Comparison of ENCODE assay signal across 21 mouse cellular contexts in the genomic region with DNA sequence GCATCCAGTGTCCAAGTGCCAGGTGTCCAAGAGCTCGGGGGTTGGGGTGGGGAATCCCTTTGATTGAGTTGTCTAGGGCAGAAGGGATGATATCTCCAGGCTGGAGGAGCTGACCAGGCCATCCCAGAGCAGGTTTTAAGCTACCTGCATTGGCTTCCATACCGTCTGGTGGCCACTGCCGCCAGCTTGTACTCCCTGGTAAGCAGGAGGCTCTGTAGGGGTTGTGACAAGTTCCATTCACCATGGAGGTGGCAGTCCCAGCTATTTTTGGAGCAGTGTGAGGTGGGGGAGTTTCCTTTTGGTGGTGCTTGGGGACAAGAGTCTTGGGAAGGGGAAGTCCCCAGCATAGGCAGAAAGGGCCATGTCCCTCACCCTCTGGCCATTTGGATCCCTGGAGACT. TPM values are rescaled to one million over a fixed set of nuclear protein-coding genes. Genes with fewer than 3 reads are reported as not detected.
A peak's percentile ranks its signal among the peaks of the same experiment; 100 is the strongest.
DNase-seq lines count a peak whose midpoint lies in the region; ATAC-seq lines count a peak whose summit lies in the region.
"Had no signal": no experiment of that assay in that cellular context is flagged by ENCODE, and none has a peak within 500 bp of the region (broad histone marks: within the 10 kb centered on the region; RNA-seq: fewer than 3 reads in every experiment).

No protein-coding gene starts in this region.

- WGBS in heart, embryonic 10.5 days: 42% methylated on average over 3 of the region's 3 CpGs
- 87% methylated on average over 3 of the region's 3 CpGs for WGBS in hindbrain, embryonic 10.5 days
- 92% methylated on average over 3 of the region's 3 CpGs for WGBS in hindbrain, embryonic 13.5 days
- WGBS in embryonic facial prominence, embryonic 10.5 days: 84% methylated on average over 3 of the region's 3 CpGs

- intact Hi-C loops in heart, postnatal 14 days (cut with DNase I): no loop called here

- no peak overlapping the region for H3K4me3 ChIP-seq in heart, embryonic 10.5 days
- H3K4me3 ChIP-seq in hindbrain, embryonic 10.5 days: no peak overlapping the region
- no peak overlapping the region for H3K4me3 ChIP-seq in hindbrain, embryonic 13.5 days
- H3K4me3 ChIP-seq in embryonic facial prominence, embryonic 10.5 days: no peak overlapping the region
- H3K4me3 ChIP-seq: embryonic facial prominence, embryonic 15.5 days; forebrain, embryonic 12.5 days; neural tube, embryonic 13.5 days had no signal

- no peak for ATAC-seq in hindbrain, embryonic 13.5 days (ENCODE audit: low FRiP score)
- ATAC-seq: hindbrain, postnatal 0 days; liver, postnatal 0 days had no signal

- H3K4me1 ChIP-seq in heart, embryonic 10.5 days: peaks cover 94% of the 10 kb centered on the region
- peaks cover 81% of the 10 kb centered on the region for H3K4me1 ChIP-seq in hindbrain, embryonic 10.5 days (replicated peaks)
- peaks cover 64% of the 10 kb centered on the region for H3K4me1 ChIP-seq in hindbrain, embryonic 13.5 days (replicated peaks)
- H3K4me1 ChIP-seq in embryonic facial prominence, embryonic 10.5 days: peaks cover 68% of the 10 kb centered on the region

- no peak overlapping the region for H3K4me2 ChIP-seq in hindbrain, embryonic 13.5 days
- H3K4me2 ChIP-seq: embryonic facial prominence, embryonic 15.5 days; forebrain, embryonic 12.5 days; midbrain, embryonic 11.5 days; neural tube, embryonic 13.5 days had no signal

- peak overlapping the region; percentile 85 for H3K27ac ChIP-seq in heart, embryonic 10.5 days
- peak overlapping the region; percentile 46 for H3K27ac ChIP-seq in hindbrain, embryonic 10.5 days
- H3K27ac ChIP-seq in hindbrain, embryonic 13.5 days: no peak overlapping the region
- H3K27ac ChIP-seq in embryonic facial prominence, embryonic 10.5 days (replicated peaks): peak overlapping the region; percentile 51
- H3K27ac ChIP-seq: embryonic facial prominence, embryonic 15.5 days; forebrain, embryonic 12.5 days; hindbrain, postnatal 0 days; neural tube, embryonic 13.5 days had no signal

- H3K9ac ChIP-seq in hindbrain, embryonic 13.5 days: no peak overlapping the region
- H3K9ac ChIP-seq: embryonic facial prominence, embryonic 15.5 days; forebrain, embryonic 12.5 days; liver, postnatal 0 days; neural tube, embryonic 13.5 days had no signal

- no peaks in the 10 kb centered on the region for H3K27me3 ChIP-seq in heart, embryonic 10.5 days (ENCODE audit: insufficient read depth, poor library complexity, severe bottlenecking)
- no peaks in the 10 kb centered on the region for H3K27me3 ChIP-seq in hindbrain, embryonic 10.5 days (ENCODE audit: insufficient read depth, poor library complexity, severe bottlenecking)
- 0 out of 2 replicates have a peak, but pooled peaks cover 3% of the 10 kb centered on the region for H3K27me3 ChIP-seq in hindbrain, embryonic 13.5 days
- no peaks in the 10 kb centered on the region for H3K27me3 ChIP-seq in embryonic facial prominence, embryonic 10.5 days (replicated peaks; ENCODE audit: low read depth, poor library complexity, severe bottlenecking)
- H3K27me3 ChIP-seq: embryonic facial prominence, embryonic 15.5 days; forebrain, embryonic 12.5 days; neural tube, embryonic 13.5 days had no signal

- DNase-seq in heart, embryonic 10.5 days (ENCODE audit: low spot score): no peak
- DNase-seq in heart, postnatal 14 days: no peak
- DNase-seq in hindbrain, embryonic 10.5 days (ENCODE audit: low spot score): no peak
- DNase-seq in cerebellum, adult 8-10 months: peak; percentile 55
- DNase-seq in embryonic facial prominence, embryonic 10.5 days (ENCODE audit: low spot score): no peak
- DNase-seq in layer of hippocampus, adult 11-12 months (ENCODE audit: low spot score): no peak
- no peak for DNase-seq in layer of hippocampus, postnatal 25 days (ENCODE audit: extremely low spot score in 1 of 2, low spot score in 1 of 2)
- DNase-seq: adrenal gland, postnatal 25 days; kidney, adult 18-20 months; kidney, postnatal 10 days; layer of hippocampus, adult 9-11 months; liver, postnatal 0 days; lung, postnatal 14 days; right cerebral cortex, postnatal 14 days; thymus, postnatal 36 days had no signal

- H3K9me3 ChIP-seq in heart, embryonic 10.5 days: no peaks in the 10 kb centered on the region
- H3K9me3 ChIP-seq in hindbrain, embryonic 10.5 days: no peaks in the 10 kb centered on the region
- no peaks in the 10 kb centered on the region for H3K9me3 ChIP-seq in hindbrain, embryonic 13.5 days
- H3K9me3 ChIP-seq in embryonic facial prominence, embryonic 10.5 days: no peaks in the 10 kb centered on the region
- H3K9me3 ChIP-seq: embryonic facial prominence, embryonic 15.5 days; forebrain, embryonic 12.5 days; neural tube, embryonic 13.5 days had no signal

- no peaks in the 10 kb centered on the region for H3K36me3 ChIP-seq in heart, embryonic 10.5 days
- no peaks in the 10 kb centered on the region for H3K36me3 ChIP-seq in hindbrain, embryonic 10.5 days
- H3K36me3 ChIP-seq in hindbrain, embryonic 13.5 days: no peaks in the 10 kb centered on the region
- H3K36me3 ChIP-seq in embryonic facial prominence, embryonic 10.5 days (replicated peaks): no peaks in the 10 kb centered on the region
- H3K36me3 ChIP-seq: embryonic facial prominence, embryonic 15.5 days; forebrain, embryonic 12.5 days; neural tube, embryonic 13.5 days had no signal

RNA-seq across cellular contexts. Expression of a gene that starts 29.7 kb away (rescaled TPM):
- polyA plus RNA-seq in heart, embryonic 10.5 days (2016; fragmentation: Nextera tagmentation; extraction: Ambion mirVana): 74.7 and 90.1 TPM in 2 replicates
- 1 to 10 TPM; 7.9 to 9.1 TPM for total RNA-seq in heart, postnatal 14 days (2021)
- 68.8 and 77.5 TPM in 2 replicates for polyA plus RNA-seq in hindbrain, embryonic 10.5 days (2016; fragmentation: Nextera tagmentation; extraction: Ambion mirVana)
- polyA plus RNA-seq in hindbrain, embryonic 13.5 days (2015; fragmentation: Nextera tagmentation; extraction: Ambion mirVana): 57.3 and 58.0 TPM in 2 replicates
- 85.4 and 85.8 TPM in 2 replicates for polyA plus RNA-seq in embryonic facial prominence, embryonic 10.5 days (2016; fragmentation: Nextera tagmentation; extraction: Ambion mirVana)
- total RNA-seq in layer of hippocampus, postnatal 25 days (2021): 10 to 100 TPM; 46.1 to 47.0 TPM
